Mouse (Mus musculus): Measurements from ENCODE around the gene Vmn2r10.
"Not testable (repeated sequence)": the region's sequence is repeated elsewhere in the genome, so short reads cannot be mapped to it uniquely, and the experiment has no call there.

GRCm38 (mm10) chr5:109006427-109006826 is at the start of gene Vmn2r10:
- not testable (repeated sequence) for TF ChIP-seq POLR2A (IDR thresholded peaks at IDR 0.05; ENCODE audit: low read depth, low read length); CTCF (IDR thresholded peaks at IDR 0.05; ENCODE audit: extremely low read depth, insufficient read length, insufficient replicate concordance, low read depth, low read length)

Measured in small intestine, adult 2 months (tissue).